Comparison of ENCODE assay signal across 28 mouse cellular contexts in genomic region chr13:95670534-95670933, GRCm38 (mm10). TPM values are rescaled to one million over a fixed set of nuclear protein-coding genes. Genes with fewer than 3 reads are reported as not detected.
A peak's percentile ranks its signal among the peaks of the same experiment; 100 is the strongest.
DNase-seq lines count a peak whose midpoint lies in the region; ATAC-seq and TF ChIP-seq lines count a peak whose summit lies in the region.
"Had no signal": no experiment of that assay in that cellular context is flagged by ENCODE, and none has a peak within 500 bp of the region (broad histone marks: within the 10 kb centered on the region; RNA-seq: fewer than 3 reads in every experiment).

No protein-coding gene starts in this region.

- no peak for TF ChIP-seq POLR2A in MEL (IDR thresholded peaks at IDR 0.05; ENCODE audit: control insufficient read depth in 1 of 2, insufficient read depth in 1 of 2, low read depth in 1 of 2, low read length in 2 of 2, poor library complexity in 1 of 2)

- peak overlapping the region; percentile 58 for H3K4me2 ChIP-seq in liver, embryonic 11.5 days
- peak overlapping the region; percentile 69 for H3K4me2 ChIP-seq in liver, embryonic 16.5 days (ENCODE audit: low read depth, low read length)
- H3K4me2 ChIP-seq: embryonic facial prominence, embryonic 12.5 days; forebrain, embryonic 12.5 days; hindbrain, embryonic 12.5 days; intestine, embryonic 15.5 days; limb, embryonic 13.5 days; lung, embryonic 14.5 days; midbrain, embryonic 11.5 days had no signal

- H3K27me3 ChIP-seq in heart, embryonic 10.5 days (ENCODE audit: insufficient read depth, poor library complexity, severe bottlenecking) = no peaks in the 10 kb centered on the region
- H3K27me3 ChIP-seq in MEL (ENCODE audit: control insufficient read depth in 1 of 2, insufficient read depth in 2 of 2, low read length in 2 of 2) = no peaks in the 10 kb centered on the region
- no peaks in the 10 kb centered on the region for H3K27me3 ChIP-seq in liver, embryonic 11.5 days (replicated peaks; ENCODE audit: control insufficient read depth, insufficient read depth, low read length)
- no peaks in the 10 kb centered on the region for H3K27me3 ChIP-seq in liver, embryonic 16.5 days (ENCODE audit: control insufficient read depth, insufficient read depth, low read depth, low read length)
- H3K27me3 ChIP-seq: embryonic facial prominence, embryonic 12.5 days; forebrain, embryonic 12.5 days; hindbrain, embryonic 12.5 days; intestine, embryonic 15.5 days; limb, embryonic 13.5 days had no signal

- 63% methylated on average over 5 of the region's 5 CpGs for WGBS in heart, embryonic 10.5 days
- 63% methylated on average over 5 of the region's 5 CpGs for WGBS in liver, embryonic 11.5 days
- 59% methylated on average over 5 of the region's 5 CpGs for WGBS in liver, embryonic 16.5 days (ENCODE audit: insufficient replicate concordance)

- 0 out of 2 replicates have a peak, but pooled peaks cover 4% of the 10 kb centered on the region for H3K36me3 ChIP-seq in heart, embryonic 10.5 days
- peaks cover 0 to 9% of the 10 kb centered on the region in 2 experiments; a peak in 2 of 4 replicates for H3K36me3 ChIP-seq in MEL (ENCODE audit: control insufficient read depth in 1 of 2, insufficient read depth in 2 of 2, low read length in 2 of 2)
- peaks cover 8% of the 10 kb centered on the region for H3K36me3 ChIP-seq in liver, embryonic 11.5 days (ENCODE audit: control insufficient read depth, insufficient read depth, low read length)
- peaks cover 32% of the 10 kb centered on the region for H3K36me3 ChIP-seq in liver, embryonic 16.5 days (ENCODE audit: control insufficient read depth, insufficient read depth)

- ATAC-seq in liver, embryonic 11.5 days (replicated peaks; ENCODE audit: low FRiP score) = no peak; the same call in 1 of the 2 replicates
- ATAC-seq in liver, embryonic 16.5 days (ENCODE audit: low read depth) = peak; percentile 49
- ATAC-seq: forebrain, postnatal 0 days; hindbrain, postnatal 0 days; intestine, embryonic 15.5 days; midbrain, embryonic 16.5 days had no signal

- H3K9me3 ChIP-seq in heart, embryonic 10.5 days = no peaks in the 10 kb centered on the region
- no peaks in the 10 kb centered on the region for H3K9me3 ChIP-seq in MEL (replicated peaks; ENCODE audit: insufficient read depth, low read length)
- peaks cover 3% of the 10 kb centered on the region for H3K9me3 ChIP-seq in liver, embryonic 11.5 days (ENCODE audit: control insufficient read depth, low read length)
- H3K9me3 ChIP-seq in liver, embryonic 16.5 days (replicated peaks; ENCODE audit: control insufficient read depth, low read length) = no peaks in the 10 kb centered on the region
- H3K9me3 ChIP-seq: embryonic facial prominence, embryonic 12.5 days; forebrain, embryonic 12.5 days; hindbrain, embryonic 12.5 days; intestine, embryonic 15.5 days; limb, embryonic 13.5 days had no signal

- DNase-seq in heart, embryonic 10.5 days (ENCODE audit: low spot score) = no peak
- no peak for DNase-seq in heart, adult 11 months
- no peak for DNase-seq in MEL (ENCODE audit: low read depth, low spot score)
- no peak for DNase-seq in liver, embryonic 11.5 days (ENCODE audit: low spot score)
- no peak for DNase-seq in right cerebral cortex, postnatal 10 days (ENCODE audit: low spot score in 2 of 2)
- no peak for DNase-seq in urinary bladder, postnatal 10 days (ENCODE audit: low spot score)
- DNase-seq: adrenal gland, postnatal 14 days; cerebellum, adult 11-12 months; cerebellum, adult 9-11 months; embryo, embryonic 11 days; forebrain, postnatal 0 days; gastrocnemius, postnatal 10 days; kidney, adult 2 months; kidney, postnatal 36 days; lung, embryonic 14.5 days; lung, postnatal 14 days; right cerebral cortex, adult 18-20 months; right cerebral cortex, postnatal 4 days had no signal

- TF ChIP-seq RAD21 in MEL (IDR thresholded peaks at IDR 0.05; ENCODE audit: low read depth, low read length) = no peak

- no peak for TF ChIP-seq CTCF in MEL (IDR thresholded peaks at IDR 0.05 in 2 of 3, conservative IDR thresholded peaks at IDR 0.05 in 1 of 3; ENCODE audit: control insufficient read depth in 1 of 3, insufficient read depth in 1 of 3, low read depth in 2 of 3, low read length in 3 of 3, poor library complexity in 1 of 3, severe bottlenecking in 1 of 3)

- TF ChIP-seq EP300 in MEL (IDR thresholded peaks at IDR 0.05; ENCODE audit: low read depth in 1 of 2, low read length in 2 of 2) = no peak

- no peak overlapping the region for H3K4me3 ChIP-seq in heart, embryonic 10.5 days
- H3K4me3 ChIP-seq in MEL (ENCODE audit: control insufficient read depth in 1 of 2, insufficient read depth in 1 of 2, low read depth in 2 of 2, low read length in 2 of 2) = no peak overlapping the region
- H3K4me3 ChIP-seq in liver, embryonic 11.5 days (ENCODE audit: low read depth, low read length) = peak overlapping the region; percentile 29; the same call in 1 of the 2 replicates
- H3K4me3 ChIP-seq in liver, embryonic 16.5 days (ENCODE audit: low read depth, low read length) = peak overlapping the region; percentile 63
- H3K4me3 ChIP-seq: embryonic facial prominence, embryonic 12.5 days; forebrain, embryonic 12.5 days; hindbrain, embryonic 12.5 days; intestine, embryonic 15.5 days; limb, embryonic 13.5 days had no signal

- H3K4me1 ChIP-seq in heart, embryonic 10.5 days = peaks cover 18% of the 10 kb centered on the region
- H3K4me1 ChIP-seq in MEL (ENCODE audit: control insufficient read depth in 1 of 2, insufficient read depth in 2 of 2, low read length in 2 of 2) = peaks cover 4 to 10% of the 10 kb centered on the region in 2 experiments; a peak in 3 of 4 replicates
- H3K4me1 ChIP-seq in liver, embryonic 11.5 days (replicated peaks; ENCODE audit: control insufficient read depth, insufficient read depth, low read length) = peaks cover 14% of the 10 kb centered on the region
- peaks cover 29% of the 10 kb centered on the region for H3K4me1 ChIP-seq in liver, embryonic 16.5 days (ENCODE audit: control insufficient read depth, low read depth, low read length)
- H3K4me1 ChIP-seq: embryonic facial prominence, embryonic 12.5 days; forebrain, embryonic 12.5 days; hindbrain, embryonic 12.5 days; intestine, embryonic 15.5 days; limb, embryonic 13.5 days had no signal

- no peaks in the 10 kb centered on the region for H3K79me2 ChIP-seq in MEL (ENCODE audit: control insufficient read depth, insufficient read depth, low read length, poor library complexity)

- H3K27ac ChIP-seq in heart, embryonic 10.5 days = peak overlapping the region; percentile 56; the same call in 1 of the 2 replicates
- H3K27ac ChIP-seq in MEL (ENCODE audit: control insufficient read depth, low read depth, low read length) = peak overlapping the region; percentile 96; the same call in 1 of the 2 replicates
- peak overlapping the region; percentile 87 for H3K27ac ChIP-seq in liver, embryonic 11.5 days (ENCODE audit: low read depth, low read length)
- peak overlapping the region; percentile 99 for H3K27ac ChIP-seq in liver, embryonic 16.5 days (ENCODE audit: low read length)
- H3K27ac ChIP-seq: embryonic facial prominence, embryonic 12.5 days; forebrain, embryonic 12.5 days; hindbrain, embryonic 12.5 days; hindbrain, postnatal 0 days; intestine, embryonic 15.5 days; limb, embryonic 13.5 days had no signal

- no peak overlapping the region for H3K9ac ChIP-seq in MEL (ENCODE audit: control insufficient read depth, low read depth, low read length, poor library complexity, severe bottlenecking)
- H3K9ac ChIP-seq in liver, embryonic 11.5 days (ENCODE audit: low read depth, low read length) = no peak overlapping the region
- peak overlapping the region; percentile 71 for H3K9ac ChIP-seq in liver, embryonic 16.5 days (ENCODE audit: low read depth, low read length)
- H3K9ac ChIP-seq: embryonic facial prominence, embryonic 12.5 days; forebrain, embryonic 12.5 days; forebrain, postnatal 0 days; hindbrain, embryonic 12.5 days; intestine, embryonic 15.5 days; limb, embryonic 13.5 days; lung, embryonic 14.5 days had no signal

TF ChIP-seq in MEL, 35 proteins besides CTCF, POLR2A, EP300 and RAD21 (continues in another document):
- TF ChIP-seq MAZ (IDR thresholded peaks at IDR 0.05; ENCODE audit: low read depth, low read length) = no peak
- TF ChIP-seq ELF1 (IDR thresholded peaks at IDR 0.05; ENCODE audit: low read depth, low read length) = no peak
- no peak for TF ChIP-seq ZC3H11A (IDR thresholded peaks at IDR 0.05; ENCODE audit: low read depth, low read length)
- TF ChIP-seq ZMIZ1 (IDR thresholded peaks at IDR 0.05; ENCODE audit: low read depth, low read length) = no peak
- no peak for TF ChIP-seq JUND (IDR thresholded peaks at IDR 0.05; ENCODE audit: low read depth, low read length)
- TF ChIP-seq UBTF (IDR thresholded peaks at IDR 0.05; ENCODE audit: borderline replicate concordance, insufficient read depth, low read depth, low read length) = no peak
- no peak for TF ChIP-seq RCOR1 (IDR thresholded peaks at IDR 0.05; ENCODE audit: low read depth, low read length)
- no peak for TF ChIP-seq ZKSCAN1 (IDR thresholded peaks at IDR 0.05; ENCODE audit: low read depth, low read length)
- no peak for TF ChIP-seq TAL1 (IDR thresholded peaks at IDR 0.05; ENCODE audit: low read length)
- no peak for TF ChIP-seq TBP (IDR thresholded peaks at IDR 0.05; ENCODE audit: low read depth, low read length)
- no peak for TF ChIP-seq USF2 (IDR thresholded peaks at IDR 0.05; ENCODE audit: borderline replicate concordance in 1 of 2, insufficient read depth in 1 of 2, low read depth in 1 of 2, low read length in 2 of 2)
- no peak for TF ChIP-seq POLR2AphosphoS5 (IDR thresholded peaks at IDR 0.05; ENCODE audit: borderline replicate concordance, low read depth, low read length)
- TF ChIP-seq GABPA (IDR thresholded peaks at IDR 0.05; ENCODE audit: low read depth, low read length) = no peak
- no peak for TF ChIP-seq ZNF384 (IDR thresholded peaks at IDR 0.05; ENCODE audit: low read depth, low read length)

RNA-seq across cellular contexts. Expression of gene F2rl2, which starts 26.1 kb away (rescaled TPM):
- 2.6 and 4.8 TPM in 2 replicates for polyA plus RNA-seq in heart, embryonic 10.5 days (2016; fragmentation: Nextera tagmentation; extraction: Ambion mirVana)
- total RNA-seq in MEL (2012; rRNA removed) = 0.07 TPM in 1 of 2 replicates, not detected in the other
- under 1 TPM in 1 of 2 experiments, not detected in 1; 0.04 TPM for polyA plus RNA-seq in MEL (2012; ENCODE audit: insufficient read depth in 1 of 2, insufficient read length in 2 of 2, low read depth in 1 of 2, low replicate concordance in 2 of 2, missing spikeins in 1 of 2)
- 29.5 and 33.0 TPM in 2 replicates for polyA plus RNA-seq in liver, embryonic 11.5 days (2014; fragmentation: Nextera tagmentation; extraction: Ambion mirVana)
- 7.3 and 9.3 TPM in 2 replicates for polyA plus RNA-seq in liver, embryonic 16.5 days (2015; fragmentation: Nextera tagmentation; extraction: Ambion mirVana)
- polyA plus RNA-seq: G1E had no signal

RNA-seq across cellular contexts. Expression of gene F2r, which starts 52.2 kb away (rescaled TPM):
- 159 and 166 TPM in 2 replicates for polyA plus RNA-seq in heart, embryonic 10.5 days (2016; fragmentation: Nextera tagmentation; extraction: Ambion mirVana)
- total RNA-seq in MEL (2012; rRNA removed) = 18.2 and 19.1 TPM in 2 replicates
- 10 to 100 TPM in 1 of 2 experiments, not detected in 1; 32.7 TPM for polyA plus RNA-seq in MEL (2012; ENCODE audit: insufficient read depth in 1 of 2, insufficient read length in 2 of 2, low read depth in 1 of 2, low replicate concordance in 2 of 2, missing spikeins in 1 of 2)
- 142 and 156 TPM in 2 replicates for polyA plus RNA-seq in liver, embryonic 11.5 days (2014; fragmentation: Nextera tagmentation; extraction: Ambion mirVana)
- polyA plus RNA-seq in liver, embryonic 16.5 days (2015; fragmentation: Nextera tagmentation; extraction: Ambion mirVana) = 37.2 and 37.5 TPM in 2 replicates
- total RNA-seq: G1E had no signal

Comparison
In these comparisons a context has a peak if more than half of its experiments do, and no peak if none do; other contexts are left out.
1. H3K4me3 ChIP-seq: peak in liver, embryonic 11.5 days (single experiment) and liver, embryonic 16.5 days (single experiment); none in heart, embryonic 10.5 days (single experiment) and MEL (0 of 2).
2. Peak in every context shown above with its lines, with median percentiles within 50 percentile points of each other: H3K27ac ChIP-seq.